Mouse (Mus musculus) brown adipose tissue, adult 24 weeks (tissue): Measurements from ENCODE around the gene Slc26a11. TPM values are rescaled to one million over a fixed set of nuclear protein-coding genes. Genes with fewer than 3 reads are reported as not detected.

Source experiments
- H3K27ac ChIP-seq: fragments of 200-500 bp; replicated peaks from 2 replicates; pipeline ENCODE4 v1.5.1; 2012; ENCODE audit warnings: low read depth, mild to moderate bottlenecking, low read length
- H3K4me1 ChIP-seq: fragments of 200-500 bp; 2 replicates; pipeline ENCODE4 v1.6.1; 2012; ENCODE audit warnings: low read length, mixed read lengths; ENCODE audit not compliant: control insufficient read depth, insufficient read depth, insufficient read length
- H3K4me3 ChIP-seq: fragments of 200-500 bp; 2 replicates; pipeline ENCODE4 v1.5.1; 2012; ENCODE audit warnings: low read depth, mild to moderate bottlenecking, low read length, moderate library complexity; ENCODE audit not compliant: insufficient read depth
- polyA plus RNA-seq: library from polyadenylated mRNA; stranded (reverse); fragments of >200 nt; gene quantifications from 2 replicates; pipeline ENCODE4 v1.2.4, GENCODE M21; 2012; ENCODE audit not compliant: missing spikeins, insufficient read depth, insufficient read length

Gene Slc26a11
- polyA plus RNA-seq, result 2.1 and 3.1 TPM in 2 replicates

- H3K4me3 ChIP-seq, result peak within 1 kb of the TSS; percentile 98
- peaks cover 7% of the 10 kb centered on the region for H3K4me1 ChIP-seq
- peak within 1 kb of the TSS; percentile 69 for H3K27ac ChIP-seq
Measured at GRCm38 (mm10) chr11:119355443-119356385, at the start of gene Slc26a11, which contains the start of gene Sgsh. TSS of gene Slc26a11 (plus strand) at chr11:119355557. TSS of gene Sgsh (minus strand) at chr11:119355536.

GRCm38 (mm10) chr11:119306762-119307657 is 48.3 kb upstream of the Slc26a11 start:
- Histone ChIP-seq H3K27ac (no peak overlapping the region), H3K4me3 (no peak overlapping the region), H3K4me1 (no peaks in the 10 kb centered on the region)

GRCm38 (mm10) chr11:119307658-119307867 is 47.8 kb upstream of the Slc26a11 start, which contains the start of gene Card14:
TSS of gene Card14 (plus strand) at chr11:119307768.
- H3K4me3 ChIP-seq, result no peak within 1 kb of the TSS
- H3K4me1 ChIP-seq, result no peaks in the 10 kb centered on the region
- no peak within 1 kb of the TSS for H3K27ac ChIP-seq

GRCm38 (mm10) chr11:119307916-119308315 is 47.4 kb upstream of the Slc26a11 start:
- no peak overlapping the region for H3K4me3 ChIP-seq
- no peak overlapping the region for H3K27ac ChIP-seq
- no peaks in the 10 kb centered on the region for H3K4me1 ChIP-seq

GRCm38 (mm10) chr11:119310621-119311020 is 44.7 kb upstream of the Slc26a11 start:
- no peaks in the 10 kb centered on the region for H3K4me1 ChIP-seq
- H3K4me3 ChIP-seq, result no peak overlapping the region
- H3K27ac ChIP-seq, result no peak overlapping the region

GRCm38 (mm10) chr11:119314252-119314936 is 41.0 kb upstream of the Slc26a11 start:
- H3K4me3 ChIP-seq, result no peak overlapping the region
- no peak overlapping the region for H3K27ac ChIP-seq
- H3K4me1 ChIP-seq, result no peaks in the 10 kb centered on the region

- no peaks in the 10 kb centered on the region for H3K4me1 ChIP-seq
- no peak overlapping the region for H3K4me3 ChIP-seq
- no peak overlapping the region for H3K27ac ChIP-seq
Measured at GRCm38 (mm10) chr11:119316720-119317119, 38.6 kb upstream of the Slc26a11 start.

GRCm38 (mm10) chr11:119322521-119322920 is 32.8 kb upstream of the Slc26a11 start:
- Histone ChIP-seq H3K27ac (no peak overlapping the region), H3K4me3 (no peak overlapping the region), H3K4me1 (no peaks in the 10 kb centered on the region)

GRCm38 (mm10) chr11:119325068-119325467 is 30.3 kb upstream of the Slc26a11 start:
- no peak overlapping the region for H3K4me3 ChIP-seq
- no peaks in the 10 kb centered on the region for H3K4me1 ChIP-seq
- no peak overlapping the region for H3K27ac ChIP-seq

- H3K27ac ChIP-seq, result no peak overlapping the region
- no peak overlapping the region for H3K4me3 ChIP-seq
- H3K4me1 ChIP-seq, result no peaks in the 10 kb centered on the region
Measured at GRCm38 (mm10) chr11:119330592-119330991, 24.8 kb upstream of the Slc26a11 start.

GRCm38 (mm10) chr11:119331970-119332369 is 23.4 kb upstream of the Slc26a11 start:
- Histone ChIP-seq H3K4me3 (no peak overlapping the region), H3K27ac (no peak overlapping the region), H3K4me1 (no peaks in the 10 kb centered on the region)

GRCm38 (mm10) chr11:119338271-119339059 is 16.9 kb upstream of the Slc26a11 start:
- H3K4me1 ChIP-seq, result no peaks in the 10 kb centered on the region
- H3K27ac ChIP-seq, result no peak overlapping the region
- no peak overlapping the region for H3K4me3 ChIP-seq

GRCm38 (mm10) chr11:119339179-119339578 is 16.2 kb upstream of the Slc26a11 start:
- Histone ChIP-seq H3K27ac (no peak overlapping the region), H3K4me1 (no peaks in the 10 kb centered on the region), H3K4me3 (no peak overlapping the region)

- no peaks in the 10 kb centered on the region for H3K4me1 ChIP-seq
- no peak overlapping the region for H3K27ac ChIP-seq
- no peak overlapping the region for H3K4me3 ChIP-seq
Measured at GRCm38 (mm10) chr11:119339637-119340036, 15.7 kb upstream of the Slc26a11 start.
